Mouse (Mus musculus): Measurements from ENCODE around the gene Ide.

DNA sequence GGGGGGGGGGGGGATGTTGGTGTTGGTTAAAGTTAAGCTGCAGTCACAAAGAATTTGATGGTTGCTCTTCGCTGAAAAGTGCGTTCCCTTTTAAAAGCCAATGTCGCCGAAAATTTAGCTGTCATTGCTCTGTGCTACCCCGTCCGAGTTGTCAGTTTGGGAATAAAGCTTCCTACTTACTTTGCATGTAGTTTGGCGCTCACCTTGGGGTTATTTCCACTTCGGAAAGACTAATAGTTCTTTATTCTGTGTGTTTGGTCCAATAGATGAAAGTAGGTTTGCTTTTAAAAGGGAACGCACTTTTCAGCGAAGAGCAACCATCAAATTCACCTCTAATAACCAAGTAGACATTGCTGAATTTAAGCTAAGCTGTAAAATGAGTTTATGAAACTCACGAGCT is 39.2 kb upstream of the Ide start:
- TF ChIP-seq POLR2A (IDR thresholded peaks at IDR 0.05; ENCODE audit: insufficient read depth, low read depth, low read length) (no peak), CTCF (IDR thresholded peaks at IDR 0.05) (no peak)

All from heart, adult 2 months (tissue).